Mouse (Mus musculus) limb, embryonic 15.5 days (tissue): ENCODE measurements around the gene Rasa3. TPM values are rescaled to one million over a fixed set of nuclear protein-coding genes. Genes with fewer than 3 reads are reported as not detected.

Experiments
- ATAC-seq: fragments of 200-750 bp; cut with Nextera tagmentation; 2 replicates; pipeline ENCODE4 v1.8.0; 2017; ENCODE audit warnings: low read depth, moderate TSS enrichment; ENCODE audit not compliant: insufficient number of reproducible peaks, low FRiP score, low TSS enrichment
- H3K27ac ChIP-seq: fragments of 300-500 bp; sonication (generic); 2 replicates; pipeline ENCODE4 v1.5.1; 2015; ENCODE audit warnings: moderate library complexity, mild to moderate bottlenecking, inconsistent platforms
- H3K27me3 ChIP-seq: fragments of 300-500 bp; sonication (generic); 2 replicates; pipeline ENCODE4 v1.6.1; 2015; ENCODE audit warnings: inconsistent platforms
- H3K36me3 ChIP-seq: fragments of 300-500 bp; sonication (generic); 2 replicates; pipeline ENCODE4 v1.6.1; 2015; ENCODE audit warnings: inconsistent platforms
- H3K4me1 ChIP-seq: fragments of 300-500 bp; sonication (generic); 2 replicates; pipeline ENCODE4 v1.6.1; 2015; ENCODE audit warnings: inconsistent platforms
- H3K4me2 ChIP-seq: fragments of 300-500 bp; sonication (generic); 2 replicates; pipeline ENCODE4 v1.6.1; 2015; ENCODE audit warnings: mild to moderate bottlenecking, inconsistent platforms
- H3K4me3 ChIP-seq: fragments of 300-500 bp; sonication (generic); 2 replicates; pipeline ENCODE4 v1.5.1; 2015; ENCODE audit warnings: mild to moderate bottlenecking, inconsistent platforms
- H3K9ac ChIP-seq: fragments of 300-500 bp; sonication (generic); 2 replicates; pipeline ENCODE4 v1.6.1; 2015; ENCODE audit warnings: inconsistent platforms
- H3K9me3 ChIP-seq: fragments of 300-500 bp; sonication (generic); 2 replicates; pipeline ENCODE4 v1.6.1; 2016; ENCODE audit warnings: inconsistent platforms
- WGBS: fragments of 180-500 bp; shearing (Covaris S2); methylation state at CpG from one replicate; pipeline ENCODE4 v1.1.7; 2015; 5-methylcytosine and 5-hydroxymethylcytosine counted together
- polyA plus RNA-seq: library from polyadenylated mRNA; unstranded; fragments of >200 nt; fragmentation: Nextera tagmentation; extraction: Ambion mirVana; gene quantifications from 2 replicates; pipeline ENCODE4 v1.2.1, GENCODE M21; 2015

The Rasa3 gene
- polyA plus RNA-seq, 1 experiment from 2014 or later: 32.3 TPM

- WGBS: 87% methylated on average over 5 of the region's 5 CpGs
- no peak for ATAC-seq
These were observed 49.8 kb downstream of the Rasa3 start for GRCm38 (mm10) chr8:13627591-13627990.

GRCm38 (mm10) chr8:13626114-13626513, 51.3 kb downstream of the Rasa3 start:
- WGBS: 71% methylated on average over 10 of the region's 10 CpGs
- H3K4me2 ChIP-seq: no peak overlapping the region
- H3K4me1 ChIP-seq: peaks cover 52% of the 10 kb centered on the region

More at GRCm38 (mm10) chr8:13627591-13627990, 49.8 kb downstream of the Rasa3 start:
- Histone ChIP-seq H3K36me3 (0 out of 2 replicates have a peak, but pooled peaks cover 3% of the 10 kb centered on the region), H3K27me3 (no peaks in the 10 kb centered on the region), H3K4me3 (no peak overlapping the region), H3K27ac (no peak overlapping the region), H3K9ac (no peak overlapping the region), H3K9me3 (no peaks in the 10 kb centered on the region), H3K4me2 (no peak overlapping the region), H3K4me1 (peaks cover 45% of the 10 kb centered on the region)

GRCm38 (mm10) chr8:13625281-13625970, 52.0 kb downstream of the Rasa3 start:
- WGBS: 68% methylated on average over 5 of the region's 5 CpGs
- H3K9me3 ChIP-seq: no peaks in the 10 kb centered on the region
- no peak overlapping the region for H3K4me2 ChIP-seq
- 0 out of 2 replicates have a peak, but pooled peaks cover 3% of the 10 kb centered on the region for H3K36me3 ChIP-seq
- H3K4me3 ChIP-seq: no peak overlapping the region
- H3K9ac ChIP-seq: no peak overlapping the region
- no peaks in the 10 kb centered on the region for H3K27me3 ChIP-seq
- H3K27ac ChIP-seq: 0 out of 2 replicates have a peak overlapping the region, but pooled peaks have one; percentile 82
- H3K4me1 ChIP-seq: peaks cover 52% of the 10 kb centered on the region
- no peak for ATAC-seq

More at GRCm38 (mm10) chr8:13626114-13626513, 51.3 kb downstream of the Rasa3 start:
- Histone ChIP-seq H3K27me3 (no peaks in the 10 kb centered on the region), H3K9ac (no peak overlapping the region), H3K9me3 (no peaks in the 10 kb centered on the region), H3K27ac (no peak overlapping the region), H3K36me3 (0 out of 2 replicates have a peak, but pooled peaks cover 3% of the 10 kb centered on the region), H3K4me3 (no peak overlapping the region)
- no peak for ATAC-seq

- WGBS: 19% methylated on average over 11 of the region's 11 CpGs
- no peak overlapping the region for H3K4me2 ChIP-seq
- no peaks in the 10 kb centered on the region for H3K9me3 ChIP-seq
- H3K4me3 ChIP-seq: no peak overlapping the region
- no peak overlapping the region for H3K9ac ChIP-seq
- H3K36me3 ChIP-seq: 0 out of 2 replicates have a peak, but pooled peaks cover 3% of the 10 kb centered on the region
- ATAC-seq: no peak
- peaks cover 52% of the 10 kb centered on the region for H3K4me1 ChIP-seq
- peak overlapping the region; percentile 82 for H3K27ac ChIP-seq
- H3K27me3 ChIP-seq: no peaks in the 10 kb centered on the region
These were observed 52.5 kb downstream of the Rasa3 start for GRCm38 (mm10) chr8:13624863-13625262.

- WGBS: 40% methylated on average over 10 of the region's 10 CpGs
- no peak overlapping the region for H3K4me3 ChIP-seq
- no peak; the same call in 1 of the 2 replicates for ATAC-seq
- no peaks in the 10 kb centered on the region for H3K27me3 ChIP-seq
- peak overlapping the region; percentile 12; the same call in 1 of the 2 replicates for H3K4me2 ChIP-seq
- H3K36me3 ChIP-seq: 0 out of 2 replicates have a peak, but pooled peaks cover 3% of the 10 kb centered on the region
- peak overlapping the region; percentile 82 for H3K27ac ChIP-seq
- H3K4me1 ChIP-seq: peaks cover 51% of the 10 kb centered on the region
- no peak overlapping the region for H3K9ac ChIP-seq
- no peaks in the 10 kb centered on the region for H3K9me3 ChIP-seq
These were observed 53.4 kb downstream of the Rasa3 start for GRCm38 (mm10) chr8:13623911-13624421.

- WGBS: 50% methylated on average over 9 of the region's 9 CpGs
- ATAC-seq: peak; percentile 56; the same call in 1 of the 2 replicates
- peaks cover 51% of the 10 kb centered on the region for H3K4me1 ChIP-seq
- H3K36me3 ChIP-seq: 0 out of 2 replicates have a peak, but pooled peaks cover 3% of the 10 kb centered on the region
- H3K27ac ChIP-seq: peak overlapping the region; percentile 82
- no peaks in the 10 kb centered on the region for H3K9me3 ChIP-seq
- no peak overlapping the region for H3K4me3 ChIP-seq
- H3K9ac ChIP-seq: no peak overlapping the region
- peak overlapping the region; percentile 12; the same call in 1 of the 2 replicates for H3K4me2 ChIP-seq
- no peaks in the 10 kb centered on the region for H3K27me3 ChIP-seq
These were observed 54.2 kb downstream of the Rasa3 start for GRCm38 (mm10) chr8:13623038-13623750.

GRCm38 (mm10) chr8:13620226-13620920, 57.0 kb downstream of the Rasa3 start:
- 62% methylated on average over 9 of the region's 9 CpGs for WGBS
- Histone ChIP-seq H3K4me3 (no peak overlapping the region), H3K4me2 (no peak overlapping the region), H3K36me3 (no peaks in the 10 kb centered on the region), H3K27ac (peak overlapping the region; percentile 27; the same call in 1 of the 2 replicates), H3K4me1 (peaks cover 48% of the 10 kb centered on the region), H3K9ac (no peak overlapping the region), H3K27me3 (no peaks in the 10 kb centered on the region), H3K9me3 (no peaks in the 10 kb centered on the region)
- no peak for ATAC-seq

GRCm38 (mm10) chr8:13616831-13617505, 60.4 kb downstream of the Rasa3 start:
- H3K27ac ChIP-seq: no peak overlapping the region
- no peaks in the 10 kb centered on the region for H3K9me3 ChIP-seq
- ATAC-seq: no peak
- peaks cover 14% of the 10 kb centered on the region for H3K36me3 ChIP-seq
- WGBS: 80% methylated on average over 17 of the region's 17 CpGs
- H3K4me2 ChIP-seq: no peak overlapping the region
- no peaks in the 10 kb centered on the region for H3K27me3 ChIP-seq
- H3K9ac ChIP-seq: no peak overlapping the region
- peaks cover 27% of the 10 kb centered on the region for H3K4me1 ChIP-seq
- no peak overlapping the region for H3K4me3 ChIP-seq

- H3K9me3 ChIP-seq: no peaks in the 10 kb centered on the region
- no peak overlapping the region for H3K4me2 ChIP-seq
- peak overlapping the region; percentile 33; the same call in 1 of the 2 replicates for H3K27ac ChIP-seq
- no peak for ATAC-seq
- WGBS: 41% methylated on average over 10 of the region's 10 CpGs
- no peaks in the 10 kb centered on the region for H3K27me3 ChIP-seq
- H3K4me3 ChIP-seq: no peak overlapping the region
- peaks cover 11% of the 10 kb centered on the region for H3K4me1 ChIP-seq
- H3K36me3 ChIP-seq: peaks cover 14% of the 10 kb centered on the region
- no peak overlapping the region for H3K9ac ChIP-seq
These were observed 62.4 kb downstream of the Rasa3 start for GRCm38 (mm10) chr8:13614924-13615391.

GRCm38 (mm10) chr8:13614136-13614535, 63.3 kb downstream of the Rasa3 start:
- WGBS: 87% methylated on average over 9 of the region's 9 CpGs
- ATAC-seq: no peak
- H3K27me3 ChIP-seq: no peaks in the 10 kb centered on the region
- no peak overlapping the region for H3K27ac ChIP-seq
- no peaks in the 10 kb centered on the region for H3K9me3 ChIP-seq
- no peak overlapping the region for H3K4me2 ChIP-seq
- no peak overlapping the region for H3K4me3 ChIP-seq
- H3K36me3 ChIP-seq: peaks cover 14% of the 10 kb centered on the region
- H3K4me1 ChIP-seq: peaks cover 11% of the 10 kb centered on the region
- no peak overlapping the region for H3K9ac ChIP-seq

GRCm38 (mm10) chr8:13611702-13612101, 65.7 kb downstream of the Rasa3 start:
- H3K36me3 ChIP-seq: peaks cover 14% of the 10 kb centered on the region
- no peak for ATAC-seq
- WGBS: 89% methylated on average over 12 of the region's 12 CpGs
- no peak overlapping the region for H3K9ac ChIP-seq
- H3K4me1 ChIP-seq: peaks cover 11% of the 10 kb centered on the region
- no peaks in the 10 kb centered on the region for H3K9me3 ChIP-seq
- no peak overlapping the region for H3K4me3 ChIP-seq
- H3K4me2 ChIP-seq: no peak overlapping the region
- H3K27me3 ChIP-seq: no peaks in the 10 kb centered on the region
- H3K27ac ChIP-seq: no peak overlapping the region
